Mouse (Mus musculus): ENCODE data around the gene Ecsit.

The Ecsit gene

GRCm38 (mm10) chr9:22085022-22085834 lies at the start of gene Ecsit:
Gene Ecsit, minus strand, starts transcription at chr9:22085438.
- peak; percentile 90 for DNase-seq (ENCODE audit: low spot score)

- DNase-seq (ENCODE audit: low spot score), result no peak
These were observed 49.1 kb upstream of the Ecsit start for GRCm38 (mm10) chr9:22134246-22134890.

GRCm38 (mm10) chr9:22132220-22132619 lies 47.0 kb upstream of the Ecsit start:
- DNase-seq (ENCODE audit: low spot score), result no peak

- no peak for DNase-seq (ENCODE audit: low spot score)
These were observed 46.2 kb upstream of the Ecsit start for GRCm38 (mm10) chr9:22131226-22131981.

- DNase-seq (ENCODE audit: low spot score), result no peak
These were observed 40.2 kb upstream of the Ecsit start for GRCm38 (mm10) chr9:22125246-22126027.

GRCm38 (mm10) chr9:22124169-22124568 lies 38.9 kb upstream of the Ecsit start:
- no peak for DNase-seq (ENCODE audit: low spot score)

- DNase-seq (ENCODE audit: low spot score), result no peak
These were observed 37.9 kb upstream of the Ecsit start for GRCm38 (mm10) chr9:22123069-22123609.

- DNase-seq (ENCODE audit: low spot score), result no peak
These were observed 36.8 kb upstream of the Ecsit start for GRCm38 (mm10) chr9:22122005-22122404.

GRCm38 (mm10) chr9:22121545-22121944 lies 36.3 kb upstream of the Ecsit start:
- no peak for DNase-seq (ENCODE audit: low spot score)

GRCm38 (mm10) chr9:22119543-22119942 lies 34.3 kb upstream of the Ecsit start:
- no peak for DNase-seq (ENCODE audit: low spot score)

GRCm38 (mm10) chr9:22117754-22118456 lies 32.7 kb upstream of the Ecsit start:
- peak; percentile 68 for DNase-seq (ENCODE audit: low spot score)

- DNase-seq (ENCODE audit: low spot score), result peak; percentile 92
These were observed 31.6 kb upstream of the Ecsit start, which contains the start of gene Elof1 for GRCm38 (mm10) chr9:22116740-22117426. Gene Elof1, minus strand, starts transcription at chr9:22117172.

- DNase-seq (ENCODE audit: low spot score), result no peak
These were observed 30.8 kb upstream of the Ecsit start for GRCm38 (mm10) chr9:22116086-22116485.

GRCm38 (mm10) chr9:22115635-22116034 lies 30.4 kb upstream of the Ecsit start:
- no peak for DNase-seq (ENCODE audit: low spot score)

GRCm38 (mm10) chr9:22108194-22108593 lies 23.0 kb upstream of the Ecsit start:
- DNase-seq (ENCODE audit: low spot score), result no peak

GRCm38 (mm10) chr9:22099922-22100321 lies 14.7 kb upstream of the Ecsit start:
- peak; percentile 54 for DNase-seq (ENCODE audit: low spot score)

GRCm38 (mm10) chr9:22098993-22099696 lies 13.9 kb upstream of the Ecsit start, which contains the start of gene Cnn1:
Gene Cnn1, plus strand, starts transcription at chr9:22099216.
- peak; percentile 57 for DNase-seq (ENCODE audit: low spot score)

GRCm38 (mm10) chr9:22095854-22096307 lies 10.6 kb upstream of the Ecsit start:
- DNase-seq (ENCODE audit: low spot score), result peak; percentile 89

- no peak for DNase-seq (ENCODE audit: low spot score)
These were observed 7.5 kb upstream of the Ecsit start for GRCm38 (mm10) chr9:22092746-22093145.
